8 mouse cellular contexts compared by ENCODE assay signal in the genomic region with DNA sequence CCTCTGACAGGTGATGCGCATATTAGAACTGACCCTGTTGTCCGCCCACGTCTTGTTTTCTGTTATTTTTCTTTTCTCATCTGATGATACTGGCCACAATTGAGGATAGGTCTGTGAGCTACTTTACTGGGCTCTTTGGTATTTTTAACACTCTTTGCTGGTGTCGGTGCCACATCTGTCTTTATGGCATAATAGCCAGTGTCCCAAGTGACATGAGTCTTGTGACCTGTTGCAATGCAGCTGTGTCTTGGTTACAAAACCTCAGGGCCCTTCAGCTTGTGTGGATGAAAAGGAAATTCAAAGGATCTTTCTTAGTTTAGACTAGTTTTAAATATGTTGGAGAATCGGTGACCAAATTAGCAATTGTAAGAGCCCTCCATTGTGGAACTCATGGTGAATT. TPM values are rescaled to one million over a fixed set of nuclear protein-coding genes. Genes with fewer than 3 reads are reported as not detected.
A peak's percentile ranks its signal among the peaks of the same experiment; 100 is the strongest.
DNase-seq lines count a peak whose midpoint lies in the region; ATAC-seq lines count a peak whose summit lies in the region.

No protein-coding gene starts in this region.

- no peak for ATAC-seq in heart, embryonic 14.5 days (ENCODE audit: insufficient number of reproducible peaks, insufficient read depth, low FRiP score, low read depth)
- ATAC-seq in hindbrain, embryonic 14.5 days (ENCODE audit: low FRiP score), result no peak; the same call in 1 of the 2 replicates
- no peak for ATAC-seq in midbrain, embryonic 13.5 days
- ATAC-seq in erythroid progenitor cell, adult 5-6 weeks (replicated peaks; ENCODE audit: low FRiP score, poor library complexity, severe bottlenecking), result no peak

- H3K9ac ChIP-seq in heart, embryonic 14.5 days (ENCODE audit: low read length), result peak overlapping the region; percentile 94
- peak overlapping the region; percentile 92 for H3K9ac ChIP-seq in hindbrain, embryonic 14.5 days
- H3K9ac ChIP-seq in midbrain, embryonic 13.5 days (replicated peaks), result peak overlapping the region; percentile 92

- H3K27ac ChIP-seq in heart, embryonic 14.5 days (replicated peaks in 1 of 2; ENCODE audit: control insufficient read depth in 1 of 2, insufficient read depth in 1 of 2, low read depth in 2 of 2, low read length in 2 of 2), result peak overlapping the region in 1 of 2 experiments; percentile 92; a peak in 1 of 4 replicates
- H3K27ac ChIP-seq in hindbrain, embryonic 14.5 days, result no peak overlapping the region
- H3K27ac ChIP-seq in midbrain, embryonic 13.5 days, result no peak overlapping the region

- no peaks in the 10 kb centered on the region for H3K9me3 ChIP-seq in heart, embryonic 14.5 days (ENCODE audit: control insufficient read depth, low read length)
- no peaks in the 10 kb centered on the region for H3K9me3 ChIP-seq in hindbrain, embryonic 14.5 days (ENCODE audit: control insufficient read depth, low read length)
- H3K9me3 ChIP-seq in midbrain, embryonic 13.5 days, result no peaks in the 10 kb centered on the region

- WGBS in heart, embryonic 14.5 days, result 35% methylated on average over 5 of the region's 5 CpGs
- WGBS in hindbrain, embryonic 14.5 days, result 39% methylated on average over 5 of the region's 5 CpGs
- 40% methylated on average over 5 of the region's 5 CpGs for WGBS in midbrain, embryonic 13.5 days

- intact Hi-C loops in heart, postnatal 25 days (cut with DNase I), result loop anchor here (2.0 kb wide), 1 partner anchor 38 kb away; a partner anchor contains a TSS

- H3K4me3 ChIP-seq in heart, embryonic 14.5 days (ENCODE audit: control insufficient read depth in 1 of 2, insufficient read depth in 1 of 2, low read depth in 1 of 2, low read length in 2 of 2), result peak overlapping the region; percentile 94 to 96; a peak in 3 of 4 replicates
- peak overlapping the region; percentile 87 for H3K4me3 ChIP-seq in hindbrain, embryonic 14.5 days (replicated peaks; ENCODE audit: low read length)
- peak overlapping the region; percentile 88 for H3K4me3 ChIP-seq in midbrain, embryonic 13.5 days (replicated peaks)

- H3K4me2 ChIP-seq in heart, embryonic 14.5 days (ENCODE audit: low read length), result peak overlapping the region; percentile 65
- H3K4me2 ChIP-seq in hindbrain, embryonic 14.5 days (replicated peaks), result peak overlapping the region; percentile 82
- peak overlapping the region; percentile 67 for H3K4me2 ChIP-seq in midbrain, embryonic 13.5 days (replicated peaks)

- H3K4me1 ChIP-seq in heart, embryonic 14.5 days (ENCODE audit: control insufficient read depth in 2 of 2, insufficient read depth in 2 of 2, low read length in 2 of 2), result peaks cover 8 to 31% of the 10 kb centered on the region in 2 experiments
- H3K4me1 ChIP-seq in hindbrain, embryonic 14.5 days (replicated peaks; ENCODE audit: control insufficient read depth, insufficient read depth, low read length), result peaks cover 18% of the 10 kb centered on the region
- H3K4me1 ChIP-seq in midbrain, embryonic 13.5 days (replicated peaks), result peaks cover 24% of the 10 kb centered on the region

- no peak for DNase-seq in heart, postnatal 25 days (ENCODE audit: low spot score)
- DNase-seq in adipocyte (ENCODE audit: low spot score), result peak; percentile 78
- no peak for DNase-seq in hindbrain, embryonic 14.5 days (ENCODE audit: low spot score)
- DNase-seq in right cerebral cortex, postnatal 25 days, result no peak
- no peak for DNase-seq in cerebellum, adult 11 months

- H3K27me3 ChIP-seq in heart, embryonic 14.5 days (ENCODE audit: control insufficient read depth, insufficient read depth, low read length), result no peaks in the 10 kb centered on the region
- no peaks in the 10 kb centered on the region for H3K27me3 ChIP-seq in hindbrain, embryonic 14.5 days (ENCODE audit: control insufficient read depth, insufficient read depth, low read length)
- no peaks in the 10 kb centered on the region for H3K27me3 ChIP-seq in midbrain, embryonic 13.5 days

- no peaks in the 10 kb centered on the region for H3K36me3 ChIP-seq in heart, embryonic 14.5 days (ENCODE audit: control insufficient read depth, insufficient read depth, low read length)
- 0 out of 2 replicates have a peak, but pooled peaks cover under 1% of the 10 kb centered on the region for H3K36me3 ChIP-seq in hindbrain, embryonic 14.5 days (replicated peaks; ENCODE audit: control insufficient read depth, insufficient read depth)
- H3K36me3 ChIP-seq in midbrain, embryonic 13.5 days, result no peaks in the 10 kb centered on the region

RNA-seq across cellular contexts. Expression of a gene that starts 0.9 kb away (rescaled TPM):
- polyA plus RNA-seq in heart, embryonic 14.5 days (2014; fragmentation: Nextera tagmentation; extraction: Ambion mirVana), result 31.6 and 32.2 TPM in 2 replicates
- 10 to 100 TPM; 43.1 to 43.5 TPM for total RNA-seq in heart, postnatal 25 days (2021)
- polyA plus RNA-seq in hindbrain, embryonic 14.5 days (2014; fragmentation: Nextera tagmentation; extraction: Ambion mirVana), result 24.4 and 31.4 TPM in 2 replicates
- polyA plus RNA-seq in midbrain, embryonic 13.5 days (2015; fragmentation: Nextera tagmentation; extraction: Ambion mirVana), result 32.2 and 36.2 TPM in 2 replicates
- 9.0 and 15.5 TPM in 2 replicates for total RNA-seq in erythroid progenitor cell, adult 5-6 weeks (2015; ENCODE audit: low replicate concordance)
- 7.4 and 14.3 TPM in 2 replicates for total RNA-seq in erythroid progenitor cell, adult 5-6 weeks (2017; ENCODE audit: low replicate concordance)

RNA-seq across cellular contexts. Expression of a gene that starts 37.9 kb away (rescaled TPM):
- 63.0 and 63.1 TPM in 2 replicates for polyA plus RNA-seq in heart, embryonic 14.5 days (2014; fragmentation: Nextera tagmentation; extraction: Ambion mirVana)
- total RNA-seq in heart, postnatal 25 days (2021), result 10 to 100 TPM; 51.9 to 55.9 TPM
- 93.7 and 95.3 TPM in 2 replicates for polyA plus RNA-seq in hindbrain, embryonic 14.5 days (2014; fragmentation: Nextera tagmentation; extraction: Ambion mirVana)
- polyA plus RNA-seq in midbrain, embryonic 13.5 days (2015; fragmentation: Nextera tagmentation; extraction: Ambion mirVana), result 99.2 and 108 TPM in 2 replicates
- 53.0 and 64.6 TPM in 2 replicates for total RNA-seq in erythroid progenitor cell, adult 5-6 weeks (2015; ENCODE audit: low replicate concordance)
- total RNA-seq in erythroid progenitor cell, adult 5-6 weeks (2017; ENCODE audit: low replicate concordance), result 20.3 and 35.2 TPM in 2 replicates

RNA-seq across cellular contexts. Expression of a gene that starts 49.3 kb away (rescaled TPM):
- polyA plus RNA-seq in heart, embryonic 14.5 days (2014; fragmentation: Nextera tagmentation; extraction: Ambion mirVana), result 1.8 and 1.9 TPM in 2 replicates
- 1 to 10 TPM; 2.2 to 3.0 TPM for total RNA-seq in heart, postnatal 25 days (2021)
- 0.95 and 1.0 TPM in 2 replicates for polyA plus RNA-seq in hindbrain, embryonic 14.5 days (2014; fragmentation: Nextera tagmentation; extraction: Ambion mirVana)
- polyA plus RNA-seq in midbrain, embryonic 13.5 days (2015; fragmentation: Nextera tagmentation; extraction: Ambion mirVana), result 0.82 and 0.89 TPM in 2 replicates
- not detected in 2 replicates for total RNA-seq in erythroid progenitor cell, adult 5-6 weeks (2015; ENCODE audit: low replicate concordance)
- 3.1 TPM in 1 of 2 replicates, not detected in the other for total RNA-seq in erythroid progenitor cell, adult 5-6 weeks (2017; ENCODE audit: low replicate concordance)
